12 mouse cellular contexts compared by ENCODE assay signal in the genomic region with DNA sequence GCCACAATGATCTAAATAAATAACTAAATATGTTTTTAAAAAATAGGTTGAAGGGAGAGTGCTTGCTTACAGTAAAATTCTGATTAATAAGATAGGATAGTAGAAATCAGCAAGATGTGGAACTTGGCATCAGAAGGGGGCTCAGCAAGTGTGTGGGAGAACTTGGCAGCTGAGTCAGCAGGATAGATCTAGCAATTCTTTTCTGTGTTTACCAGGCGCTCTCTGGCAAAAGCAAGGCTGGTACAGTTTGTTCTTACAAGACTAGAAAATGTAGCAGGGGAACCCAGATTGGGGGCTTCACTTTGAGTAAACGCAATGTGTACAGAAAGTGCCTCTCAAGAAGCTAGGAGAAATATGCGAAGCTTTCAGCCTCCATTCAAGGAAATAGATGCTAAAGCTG. TPM values are rescaled to one million over a fixed set of nuclear protein-coding genes. Genes with fewer than 3 reads are reported as not detected.
A peak's percentile ranks its signal among the peaks of the same experiment; 100 is the strongest.
DNase-seq lines count a peak whose midpoint lies in the region; ATAC-seq and TF ChIP-seq lines count a peak whose summit lies in the region.
"Had no signal": no experiment of that assay in that cellular context is flagged by ENCODE, and none has a peak within 500 bp of the region (broad histone marks: within the 10 kb centered on the region; RNA-seq: fewer than 3 reads in every experiment).

No protein-coding gene starts in this region.

- 66% methylated on average over 3 of the region's 3 CpGs for WGBS in hindbrain, embryonic 16.5 days
- 88% methylated on average over 3 of the region's 3 CpGs for WGBS in hindbrain, embryonic 11.5 days

- no peak overlapping the region for H3K27ac ChIP-seq in hindbrain, embryonic 16.5 days (ENCODE audit: low read depth, low read length)
- H3K27ac ChIP-seq in hindbrain, embryonic 11.5 days (ENCODE audit: low read depth, low read length): no peak overlapping the region
- H3K27ac ChIP-seq: embryonic facial prominence, embryonic 12.5 days; liver, embryonic 15.5 days; neural tube, embryonic 12.5 days had no signal

- H3K4me1 ChIP-seq in hindbrain, embryonic 16.5 days (ENCODE audit: control insufficient read depth, insufficient read depth, low read depth, low read length): no peaks in the 10 kb centered on the region
- no peaks in the 10 kb centered on the region for H3K4me1 ChIP-seq in hindbrain, embryonic 11.5 days (replicated peaks; ENCODE audit: control insufficient read depth, insufficient read depth, low read length)
- H3K4me1 ChIP-seq: embryonic facial prominence, embryonic 12.5 days; heart, embryonic 12.5 days; liver, embryonic 15.5 days; neural tube, embryonic 12.5 days had no signal

- H3K9ac ChIP-seq in hindbrain, embryonic 16.5 days (ENCODE audit: low read depth, low read length): no peak overlapping the region
- no peak overlapping the region for H3K9ac ChIP-seq in hindbrain, embryonic 11.5 days (ENCODE audit: low read depth, low read length)
- H3K9ac ChIP-seq: embryonic facial prominence, embryonic 12.5 days; heart, embryonic 12.5 days; liver, embryonic 15.5 days; neural tube, embryonic 12.5 days had no signal

- no peak overlapping the region for H3K4me3 ChIP-seq in hindbrain, embryonic 16.5 days (ENCODE audit: low read length)
- no peak overlapping the region for H3K4me3 ChIP-seq in hindbrain, embryonic 11.5 days (ENCODE audit: low read depth, low read length)
- H3K4me3 ChIP-seq: embryonic facial prominence, embryonic 12.5 days; heart, embryonic 12.5 days; liver, embryonic 15.5 days; neural tube, embryonic 12.5 days had no signal

- peak; percentile 52 for ATAC-seq in hindbrain, embryonic 16.5 days
- no peak for ATAC-seq in hindbrain, embryonic 11.5 days (ENCODE audit: low FRiP score)

- H3K36me3 ChIP-seq in hindbrain, embryonic 16.5 days (ENCODE audit: control insufficient read depth, insufficient read depth, low read length): no peaks in the 10 kb centered on the region
- H3K36me3 ChIP-seq in hindbrain, embryonic 11.5 days (ENCODE audit: control insufficient read depth, insufficient read depth, low read length): no peaks in the 10 kb centered on the region
- H3K36me3 ChIP-seq: embryonic facial prominence, embryonic 12.5 days; heart, embryonic 12.5 days; liver, embryonic 15.5 days; neural tube, embryonic 12.5 days had no signal

- H3K4me2 ChIP-seq in hindbrain, embryonic 16.5 days (ENCODE audit: low read length): no peak overlapping the region
- no peak overlapping the region for H3K4me2 ChIP-seq in hindbrain, embryonic 11.5 days (replicated peaks; ENCODE audit: low read depth, low read length)
- H3K4me2 ChIP-seq: embryonic facial prominence, embryonic 12.5 days; heart, embryonic 12.5 days; liver, embryonic 15.5 days; neural tube, embryonic 12.5 days had no signal

- intact Hi-C loops in left cerebral cortex, postnatal 36 days (cut with DNase I): loop anchor here (5.0 kb wide), 1 partner anchor 33 kb away; the partner anchor contains the start of gene Megf9
- intact Hi-C loops in heart, postnatal 10 days (cut with DNase I): no loop called here

- no peak for TF ChIP-seq CTCF in brain, embryonic 14.5 days (IDR thresholded peaks at IDR 0.05; ENCODE audit: borderline replicate concordance, extremely low read depth, insufficient read depth, insufficient read length)

- no peaks in the 10 kb centered on the region for H3K27me3 ChIP-seq in hindbrain, embryonic 16.5 days (replicated peaks; ENCODE audit: control insufficient read depth, insufficient read depth, low read length)
- H3K27me3 ChIP-seq in hindbrain, embryonic 11.5 days (ENCODE audit: control insufficient read depth, insufficient read depth, low read length): no peaks in the 10 kb centered on the region
- H3K27me3 ChIP-seq: embryonic facial prominence, embryonic 12.5 days; heart, embryonic 12.5 days; liver, embryonic 15.5 days; neural tube, embryonic 12.5 days had no signal

- no peaks in the 10 kb centered on the region for H3K9me3 ChIP-seq in hindbrain, embryonic 16.5 days (ENCODE audit: control insufficient read depth, low read length)
- no peaks in the 10 kb centered on the region for H3K9me3 ChIP-seq in hindbrain, embryonic 11.5 days (ENCODE audit: control insufficient read depth, low read length)
- H3K9me3 ChIP-seq: embryonic facial prominence, embryonic 12.5 days; heart, embryonic 12.5 days; liver, embryonic 15.5 days; neural tube, embryonic 12.5 days had no signal

- DNase-seq in hindbrain, embryonic 11.5 days (ENCODE audit: low spot score): no peak
- peak; percentile 73 for DNase-seq in brain, embryonic 14.5 days (ENCODE audit: low read depth)
- DNase-seq in frontal cortex, postnatal 36 days (ENCODE audit: low spot score in 2 of 2): peak; percentile 39 to 65
- DNase-seq in left cerebral cortex, postnatal 36 days (ENCODE audit: low spot score in 2 of 2): peak; percentile 30 to 43
- no peak for DNase-seq in adrenal gland, postnatal 4 days (ENCODE audit: low spot score in 2 of 2)
- DNase-seq in adrenal gland, postnatal 14 days: no peak
- no peak for DNase-seq in heart, postnatal 10 days

- TF ChIP-seq POLR2A in brain, embryonic 14.5 days (IDR thresholded peaks at IDR 0.05; ENCODE audit: borderline replicate concordance, extremely low read depth, insufficient read depth, insufficient read length, poor library complexity, severe bottlenecking): no peak

RNA-seq across cellular contexts. Expression of gene Megf9, which starts 35.5 kb away (rescaled TPM):
- 22.4 and 25.6 TPM in 2 replicates for polyA plus RNA-seq in hindbrain, embryonic 16.5 days (2015; fragmentation: Nextera tagmentation; extraction: Ambion mirVana)
- polyA plus RNA-seq in hindbrain, embryonic 11.5 days (2014; fragmentation: Nextera tagmentation; extraction: Ambion mirVana): 27.8 and 29.2 TPM in 2 replicates
- polyA plus RNA-seq in brain, embryonic 14.5 days (2012; rRNA removed): 28.3 and 35.1 TPM in 2 replicates
- 100 to 1,000 TPM; 106 to 122 TPM for total RNA-seq in left cerebral cortex, postnatal 36 days (2021)
- total RNA-seq in adrenal gland, postnatal 4 days (2021): 10 to 100 TPM; 31.7 to 35.9 TPM
- total RNA-seq in adrenal gland, postnatal 14 days (2021): 33.6 and 45.5 TPM in 2 replicates
- 10 to 100 TPM; 14.8 to 18.3 TPM for total RNA-seq in heart, postnatal 10 days (2021)

Comparison
In these comparisons a context has a peak if more than half of its experiments do, and no peak if none do; other contexts are left out.
1. DNase-seq: peak in brain, embryonic 14.5 days (single experiment), frontal cortex, postnatal 36 days (2 of 2) and left cerebral cortex, postnatal 36 days (2 of 2); none in hindbrain, embryonic 11.5 days (single experiment), adrenal gland, postnatal 4 days (0 of 2), adrenal gland, postnatal 14 days (single experiment) and heart, postnatal 10 days (0 of 2).